Mouse (Mus musculus): ENCODE measurements around the gene Mapk13. TPM values are rescaled to one million over a fixed set of nuclear protein-coding genes. Genes with fewer than 3 reads are reported as not detected.

The Mapk13 gene
- polyA plus RNA-seq, 1 experiment from 2014 or later: 4.9 TPM

- Histone ChIP-seq H3K4me3 (ENCODE audit: low read depth, low read length) (no peak overlapping the region), H3K27me3 (ENCODE audit: control insufficient read depth, insufficient read depth, low read length) (no peaks in the 10 kb centered on the region), H3K27ac (replicated peaks; ENCODE audit: low read depth, low read length) (no peak overlapping the region), H3K9ac (ENCODE audit: low read length) (no peak overlapping the region), H3K4me2 (ENCODE audit: low read depth, severe bottlenecking) (no peak overlapping the region), H3K36me3 (ENCODE audit: control insufficient read depth, insufficient read depth, low read length) (peaks cover 39% of the 10 kb centered on the region), H3K4me1 (ENCODE audit: control insufficient read depth, insufficient read depth, low read length) (no peaks in the 10 kb centered on the region), H3K9me3 (ENCODE audit: control insufficient read depth, low read length) (no peaks in the 10 kb centered on the region)
- DNase-seq (ENCODE audit: low spot score): no peak
- WGBS: 91% methylated on average over 6 of the region's 6 CpGs
- ATAC-seq (ENCODE audit: insufficient number of reproducible peaks, low FRiP score, low TSS enrichment, low read depth): no peak
Observed at GRCm38 (mm10) chr17:28825359-28826041, 56.4 kb downstream of the Mapk13 start.

DNA sequence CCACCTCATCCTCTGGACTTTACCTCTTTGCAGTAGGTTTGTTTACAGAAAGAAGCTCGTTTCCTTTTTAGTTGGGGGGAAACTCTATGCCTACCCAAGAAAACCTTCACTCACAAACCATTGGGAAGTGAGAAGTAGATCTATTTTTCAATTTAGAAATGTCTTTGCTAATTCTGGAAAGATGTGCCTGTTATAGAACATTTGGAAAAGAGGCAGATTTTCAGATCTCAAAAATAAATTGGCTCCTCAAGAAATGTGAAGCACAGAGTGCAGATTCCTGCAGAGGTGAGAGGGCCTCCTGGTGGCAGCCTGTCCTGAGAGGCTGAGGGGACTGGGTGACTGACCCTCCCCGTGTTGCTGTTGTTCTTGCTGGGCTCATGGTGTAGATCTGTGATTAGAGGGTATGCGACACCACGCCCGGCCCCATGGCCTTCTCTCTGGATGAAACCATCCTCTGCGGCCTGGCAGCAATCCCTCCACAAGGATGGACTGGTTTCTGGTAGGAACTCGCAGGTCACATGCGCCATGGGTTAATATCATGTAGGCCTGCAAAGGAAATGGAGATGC, 58.7 kb downstream of the Mapk13 start:
- WGBS: 89% methylated on average over 8 of the region's 8 CpGs
- no peak for ATAC-seq (ENCODE audit: insufficient number of reproducible peaks, low FRiP score, low TSS enrichment, low read depth)
- no peak for DNase-seq (ENCODE audit: low spot score)
- no peak overlapping the region for H3K27ac ChIP-seq (replicated peaks; ENCODE audit: low read depth, low read length)
- no peak overlapping the region for H3K4me2 ChIP-seq (ENCODE audit: low read depth, severe bottlenecking)
- H3K4me3 ChIP-seq (ENCODE audit: low read depth, low read length): no peak overlapping the region
- peaks cover 29% of the 10 kb centered on the region for H3K36me3 ChIP-seq (ENCODE audit: control insufficient read depth, insufficient read depth, low read length)
- no peak overlapping the region for H3K9ac ChIP-seq (ENCODE audit: low read length)
- no peaks in the 10 kb centered on the region for H3K27me3 ChIP-seq (ENCODE audit: control insufficient read depth, insufficient read depth, low read length)
- H3K9me3 ChIP-seq (ENCODE audit: control insufficient read depth, low read length): no peaks in the 10 kb centered on the region
- no peaks in the 10 kb centered on the region for H3K4me1 ChIP-seq (ENCODE audit: control insufficient read depth, insufficient read depth, low read length)

GRCm38 (mm10) chr17:28829120-28829519, 60.0 kb downstream of the Mapk13 start:
- Histone ChIP-seq H3K4me2 (ENCODE audit: low read depth, severe bottlenecking) (no peak overlapping the region), H3K27me3 (ENCODE audit: control insufficient read depth, insufficient read depth, low read length) (no peaks in the 10 kb centered on the region), H3K36me3 (ENCODE audit: control insufficient read depth, insufficient read depth, low read length) (peaks cover 21% of the 10 kb centered on the region), H3K9me3 (ENCODE audit: control insufficient read depth, low read length) (no peaks in the 10 kb centered on the region), H3K4me1 (ENCODE audit: control insufficient read depth, insufficient read depth, low read length) (no peaks in the 10 kb centered on the region), H3K9ac (ENCODE audit: low read length) (no peak overlapping the region), H3K4me3 (ENCODE audit: low read depth, low read length) (no peak overlapping the region), H3K27ac (replicated peaks; ENCODE audit: low read depth, low read length) (no peak overlapping the region)
- no peak for DNase-seq (ENCODE audit: low spot score)
- no peak for ATAC-seq (ENCODE audit: insufficient number of reproducible peaks, low FRiP score, low TSS enrichment, low read depth)
- 87% methylated on average over 14 of the region's 14 CpGs for WGBS

Other genes with a start within 250 kb of the Mapk13 start
- not detected in 2 replicates for gene Armc12, start 238.5 kb upstream of the Mapk13 start, polyA plus RNA-seq (2014; fragmentation: Nextera tagmentation; extraction: Ambion mirVana)
- gene Clpsl2, start 219.9 kb upstream of the Mapk13 start, polyA plus RNA-seq (2014; fragmentation: Nextera tagmentation; extraction: Ambion mirVana): not detected in 2 replicates
- not detected in 2 replicates for gene Clps, start 208.5 kb upstream of the Mapk13 start, polyA plus RNA-seq (2014; fragmentation: Nextera tagmentation; extraction: Ambion mirVana)
- 0.26 and 0.36 TPM in 2 replicates for gene Lhfpl5, start 193.7 kb upstream of the Mapk13 start, polyA plus RNA-seq (2014; fragmentation: Nextera tagmentation; extraction: Ambion mirVana)
- 124 and 125 TPM in 2 replicates for gene Srpk1, start 146.6 kb upstream of the Mapk13 start, polyA plus RNA-seq (2014; fragmentation: Nextera tagmentation; extraction: Ambion mirVana)
- 0.43 and 0.61 TPM in 2 replicates for gene Slc26a8, start 79.1 kb upstream of the Mapk13 start, polyA plus RNA-seq (2014; fragmentation: Nextera tagmentation; extraction: Ambion mirVana)
- gene Mapk14, start 78.0 kb upstream of the Mapk13 start, polyA plus RNA-seq (2014; fragmentation: Nextera tagmentation; extraction: Ambion mirVana): 51.5 and 53.8 TPM in 2 replicates
- gene AC170998.1, start 43.2 kb upstream of the Mapk13 start, polyA plus RNA-seq (2014; fragmentation: Nextera tagmentation; extraction: Ambion mirVana): 2.1 and 2.8 TPM in 2 replicates
- gene Brpf3, start 31.8 kb downstream of the Mapk13 start, polyA plus RNA-seq (2014; fragmentation: Nextera tagmentation; extraction: Ambion mirVana): 9.6 and 12.4 TPM in 2 replicates
- gene Pnpla1, start 89.1 kb downstream of the Mapk13 start, polyA plus RNA-seq (2014; fragmentation: Nextera tagmentation; extraction: Ambion mirVana): not detected in 2 replicates
- 0.07 and 0.29 TPM in 2 replicates for gene 4930539E08Rik, start 146.0 kb downstream of the Mapk13 start, polyA plus RNA-seq (2014; fragmentation: Nextera tagmentation; extraction: Ambion mirVana)
- gene Pxt1, start 174.5 kb downstream of the Mapk13 start, polyA plus RNA-seq (2014; fragmentation: Nextera tagmentation; extraction: Ambion mirVana): not detected in 2 replicates
- 106 and 114 TPM in 2 replicates for gene Kctd20, start 182.7 kb downstream of the Mapk13 start, polyA plus RNA-seq (2014; fragmentation: Nextera tagmentation; extraction: Ambion mirVana)
- gene Stk38, start 238.7 kb downstream of the Mapk13 start, polyA plus RNA-seq (2014; fragmentation: Nextera tagmentation; extraction: Ambion mirVana): 125 and 127 TPM in 2 replicates